Mouse (Mus musculus) testis, adult 10 weeks (tissue): Measurements from ENCODE around the gene Rhno1. TPM values are rescaled to one million over a fixed set of nuclear protein-coding genes. Genes with fewer than 3 reads are reported as not detected.

Source experiments
- polyA plus RNA-seq: library from polyadenylated mRNA; stranded (reverse); fragments of 350-450 nt; fragmentation: Illumina TruSeq; extraction: RNeasy Lipid Tissue Mini Kit (QIAGEN cat#74804); gene quantifications from one replicate; pipeline ENCODE4 v1.2.3, GENCODE M21; 2014; ENCODE audit warnings: low read depth, low replicate concordance

Rhno1 gene
- 17.3 TPM for polyA plus RNA-seq

GRCm38 (mm10) chr6:128362381-128363006 lies at the start of gene Rhno1, which contains the start of gene Foxm1:
TSS of gene Rhno1 (minus strand) at chr6:128362911.
TSS of gene Foxm1 (plus strand) at chr6:128362967.

GRCm38 (mm10) chr6:128398996-128399395 lies 36.3 kb upstream of the Rhno1 start, which contains the start of gene Nrip2:
TSS of gene Nrip2 (plus strand) at chr6:128399296.

GRCm38 (mm10) chr6:128375192-128375591 lies 12.5 kb upstream of the Rhno1 start, which contains the start of the genes Tex52 and Gm44596:
TSS of gene Tex52 (plus strand) at chr6:128375456.
TSS of gene Gm44596 (plus strand) at chr6:128375503.

GRCm38 (mm10) chr6:128355726-128356416 lies 6.8 kb downstream of the Rhno1 start, which contains the start of gene Tulp3:
TSS of gene Tulp3 (minus strand) at chr6:128355851.

Other genes with a start within 250 kb of the Rhno1 start
- gene Tspan9, start 219.3 kb downstream of the Rhno1 start, polyA plus RNA-seq: 0.39 TPM
- gene Tead4, start 62.1 kb downstream of the Rhno1 start, polyA plus RNA-seq: not detected
- 2.1 TPM for gene Tulp3, start 7.1 kb downstream of the Rhno1 start, polyA plus RNA-seq
- 38.0 TPM for gene Foxm1, start 56 bp upstream of the Rhno1 start, polyA plus RNA-seq
- gene Tex52, start 12.5 kb upstream of the Rhno1 start, polyA plus RNA-seq: 16.8 TPM
- not detected for gene Gm44596, start 12.6 kb upstream of the Rhno1 start, polyA plus RNA-seq
- 0.20 TPM for gene Nrip2, start 36.4 kb upstream of the Rhno1 start, polyA plus RNA-seq
- gene Itfg2, start 62.0 kb upstream of the Rhno1 start, polyA plus RNA-seq: 2.5 TPM
- gene Fkbp4, start 75.8 kb upstream of the Rhno1 start, polyA plus RNA-seq: 66.7 TPM
- gene Pzp, start 163.8 kb upstream of the Rhno1 start, polyA plus RNA-seq: 2.9 TPM
- gene A2ml1, start 218.7 kb upstream of the Rhno1 start, polyA plus RNA-seq: 1.6 TPM